Mouse (Mus musculus): ENCODE results near the gene Wdr25. TPM values are rescaled to one million over a fixed set of nuclear protein-coding genes. Genes with fewer than 3 reads are reported as not detected.

Gene Wdr25
- total and polyA plus RNA-seq, 3 experiments = 8.3 to 12.4 (median 10.8) TPM

GRCm38 (mm10) chr12:108932113-108932512 lies 38.7 kb downstream of the Wdr25 start:
- H3K9ac ChIP-seq (ENCODE audit: insufficient read depth, low read depth) = no peak overlapping the region
- H3K4me2 ChIP-seq (ENCODE audit: insufficient read depth, low read depth, poor library complexity, severe bottlenecking) = no peak overlapping the region
- no peaks in the 10 kb centered on the region for H3K79me2 ChIP-seq (replicated peaks; ENCODE audit: control insufficient read depth, extremely low read depth, insufficient read depth, poor library complexity, severe bottlenecking)
- no peak for DNase-seq (ENCODE audit: extremely low read depth)
- no peak overlapping the region for H3K27ac ChIP-seq (ENCODE audit: insufficient read depth, low read depth)
- H3K27me3 ChIP-seq (replicated peaks) = no peaks in the 10 kb centered on the region
- dilution Hi-C loops (cut with MboI; ENCODE audit: extremely low pct_ligation_motif_present, extremely low pct_unique_long_range_greater_than_20kb, low sequenced_read_pairs) (no loop called here), in situ Hi-C loops (cut with MboI; ENCODE audit: low pct_ligation_motif_present, low pct_unique_long_range_greater_than_20kb, low sequenced_read_pairs) (no loop called here)
- no peak overlapping the region for H3K4me3 ChIP-seq (replicated peaks in 1 of 3; ENCODE audit: low read depth in 2 of 3, low read length in 2 of 3, poor library complexity in 1 of 3)
- TF ChIP-seq CHD2 (IDR thresholded peaks at IDR 0.05; ENCODE audit: low read length) (no peak), ZKSCAN1 (IDR thresholded peaks at IDR 0.05; ENCODE audit: borderline replicate concordance, low read depth, low read length) (no peak), BHLHE40 (IDR thresholded peaks at IDR 0.05; ENCODE audit: low read depth, low read length) (no peak), ETS1 (conservative IDR thresholded peaks at IDR 0.05; ENCODE audit: low read depth, low read length) (no peak), POLR2AphosphoS2 (IDR thresholded peaks at IDR 0.05; ENCODE audit: low read depth, low read length) (no peak), USF1 (IDR thresholded peaks at IDR 0.05; ENCODE audit: low read depth, low read length) (no peak), MXI1 (IDR thresholded peaks at IDR 0.05; ENCODE audit: low read depth, low read length) (no peak), USF2 (conservative IDR thresholded peaks at IDR 0.05; ENCODE audit: low read depth, low read length) (no peak), POLR2A (IDR thresholded peaks at IDR 0.05; ENCODE audit: low read depth, low read length) (no peak), NRF1 (IDR thresholded peaks at IDR 0.05; ENCODE audit: low read depth, low read length) (no peak), ZMIZ1 (IDR thresholded peaks at IDR 0.05; ENCODE audit: low read depth, low read length) (no peak), UBTF (IDR thresholded peaks at IDR 0.05; ENCODE audit: low read depth, low read length) (no peak), JUN (IDR thresholded peaks at IDR 0.05; ENCODE audit: insufficient read depth, low read depth, low read length) (no peak)
- peaks cover 0 to 19% of the 10 kb centered on the region in 2 experiments; a peak in 2 of 4 replicates for H3K4me1 ChIP-seq (ENCODE audit: control insufficient read depth in 1 of 2, insufficient read depth in 2 of 2)
- no peaks in the 10 kb centered on the region for H3K9me3 ChIP-seq (replicated peaks; ENCODE audit: low read length)
- H3K36me3 ChIP-seq (replicated peaks in 1 of 2; ENCODE audit: control insufficient read depth in 1 of 2, insufficient read depth in 1 of 2, low read length in 1 of 2) = peaks cover 0 to 44% of the 10 kb centered on the region in 2 experiments

- H3K79me2 ChIP-seq (replicated peaks; ENCODE audit: control insufficient read depth, extremely low read depth, insufficient read depth, poor library complexity, severe bottlenecking) = no peaks in the 10 kb centered on the region
- no peak for DNase-seq (ENCODE audit: extremely low read depth)
- no peak overlapping the region for H3K4me3 ChIP-seq (replicated peaks in 1 of 3; ENCODE audit: low read depth in 2 of 3, low read length in 2 of 3, poor library complexity in 1 of 3)
- no peak overlapping the region for H3K27ac ChIP-seq (ENCODE audit: insufficient read depth, low read depth)
- dilution Hi-C loops (cut with MboI; ENCODE audit: extremely low pct_ligation_motif_present, extremely low pct_unique_long_range_greater_than_20kb, low sequenced_read_pairs) = no loop called here
- peaks cover 0 to 42% of the 10 kb centered on the region in 2 experiments for H3K36me3 ChIP-seq (replicated peaks in 1 of 2; ENCODE audit: control insufficient read depth in 1 of 2, insufficient read depth in 1 of 2, low read length in 1 of 2)
- TF ChIP-seq BHLHE40 (IDR thresholded peaks at IDR 0.05; ENCODE audit: low read depth, low read length) = no peak
- TF ChIP-seq ZC3H11A (IDR thresholded peaks at IDR 0.05; ENCODE audit: low read depth, low read length) = no peak
- no peak for TF ChIP-seq TCF12 (IDR thresholded peaks at IDR 0.05; ENCODE audit: low read depth, low read length)
- no peak for TF ChIP-seq CTCF (conservative IDR thresholded peaks at IDR 0.05 in 1 of 2, IDR thresholded peaks at IDR 0.05 in 1 of 2; ENCODE audit: low read depth in 2 of 2, low read length in 2 of 2)
- no peak for TF ChIP-seq MAFK (IDR thresholded peaks at IDR 0.05; ENCODE audit: insufficient replicate concordance, low read length)
- no peak for TF ChIP-seq IRF4 (IDR thresholded peaks at IDR 0.05; ENCODE audit: low read depth, low read length)
- TF ChIP-seq MXI1 (IDR thresholded peaks at IDR 0.05; ENCODE audit: low read depth, low read length) = no peak
- no peak for TF ChIP-seq NRF1 (IDR thresholded peaks at IDR 0.05; ENCODE audit: low read depth, low read length)
- TF ChIP-seq KAT2A (IDR thresholded peaks at IDR 0.05; ENCODE audit: insufficient replicate concordance, low read length) = no peak
- TF ChIP-seq HCFC1 (IDR thresholded peaks at IDR 0.05; ENCODE audit: low read depth, low read length) = no peak
- TF ChIP-seq USF1 (IDR thresholded peaks at IDR 0.05; ENCODE audit: low read depth, low read length) = no peak
- no peak for TF ChIP-seq JUN (IDR thresholded peaks at IDR 0.05; ENCODE audit: insufficient read depth, low read depth, low read length)
- no peak for TF ChIP-seq TBP (conservative IDR thresholded peaks at IDR 0.05; ENCODE audit: low read depth, low read length)
- no peak for TF ChIP-seq POLR2AphosphoS2 (IDR thresholded peaks at IDR 0.05; ENCODE audit: low read depth, low read length)
- in situ Hi-C loops (cut with MboI; ENCODE audit: low pct_ligation_motif_present, low pct_unique_long_range_greater_than_20kb, low sequenced_read_pairs) = no loop called here
- H3K4me2 ChIP-seq (ENCODE audit: insufficient read depth, low read depth, poor library complexity, severe bottlenecking) = no peak overlapping the region
- peaks cover 0 to 31% of the 10 kb centered on the region in 2 experiments; a peak in 2 of 4 replicates for H3K4me1 ChIP-seq (ENCODE audit: control insufficient read depth in 1 of 2, insufficient read depth in 2 of 2)
- no peaks in the 10 kb centered on the region for H3K27me3 ChIP-seq (replicated peaks)
- no peaks in the 10 kb centered on the region for H3K9me3 ChIP-seq (replicated peaks; ENCODE audit: low read length)
- H3K9ac ChIP-seq (ENCODE audit: insufficient read depth, low read depth) = no peak overlapping the region
Measured at GRCm38 (mm10) chr12:108934231-108934630, 40.8 kb downstream of the Wdr25 start.
